Mouse (Mus musculus) hindbrain, embryonic 13.5 days (tissue): ENCODE results near the gene Sel1l3. TPM values are rescaled to one million over a fixed set of nuclear protein-coding genes. Genes with fewer than 3 reads are reported as not detected.

Experiments used
- ATAC-seq: fragments of 200-750 bp; cut with Nextera tagmentation; 2 replicates; pipeline ENCODE4 v1.8.0; 2017; ENCODE audit warnings: moderate TSS enrichment; ENCODE audit not compliant: low FRiP score
- H3K27ac ChIP-seq: fragments of 300-500 bp; sonication (generic); 2 replicates; pipeline ENCODE4 v1.5.1; 2015; ENCODE audit warnings: inconsistent platforms, mild to moderate bottlenecking, moderate library complexity
- H3K27me3 ChIP-seq: fragments of 300-500 bp; sonication (generic); 2 replicates; pipeline ENCODE4 v1.6.1; 2015; ENCODE audit warnings: mild to moderate bottlenecking, inconsistent platforms
- H3K36me3 ChIP-seq: fragments of 300-500 bp; sonication (generic); 2 replicates; pipeline ENCODE4 v1.6.1; 2015; ENCODE audit warnings: mild to moderate bottlenecking, inconsistent platforms
- H3K4me1 ChIP-seq: fragments of 300-500 bp; sonication (generic); replicated peaks from 2 replicates; pipeline ENCODE4 v1.6.1; 2015; ENCODE audit warnings: inconsistent platforms
- H3K4me2 ChIP-seq: fragments of 300-500 bp; sonication (generic); 2 replicates; pipeline ENCODE4 v1.6.1; 2015; ENCODE audit warnings: inconsistent platforms, mild to moderate bottlenecking, moderate library complexity
- H3K4me3 ChIP-seq: fragments of 300-500 bp; sonication (generic); 2 replicates; pipeline ENCODE4 v1.5.1; 2015; ENCODE audit warnings: mild to moderate bottlenecking, inconsistent platforms
- H3K9ac ChIP-seq: fragments of 300-500 bp; sonication (generic); 2 replicates; pipeline ENCODE4 v1.6.1; 2015; ENCODE audit warnings: mild to moderate bottlenecking, inconsistent platforms
- H3K9me3 ChIP-seq: fragments of 300-500 bp; sonication (generic); 2 replicates; pipeline ENCODE4 v1.6.1; 2016; ENCODE audit warnings: inconsistent platforms
- WGBS: fragments of 180-500 bp; shearing (Covaris S2); methylation state at CpG from one replicate; pipeline ENCODE4 v1.1.7; 2015; 5-methylcytosine and 5-hydroxymethylcytosine counted together
- polyA plus RNA-seq: library from polyadenylated mRNA; unstranded; fragments of >200 nt; fragmentation: Nextera tagmentation; extraction: Ambion mirVana; gene quantifications from 2 replicates; pipeline ENCODE4 v1.2.1, GENCODE M21; 2015

The Sel1l3 gene
- polyA plus RNA-seq, result 4.4 and 5.2 TPM in 2 replicates

GRCm38 (mm10) chr5:53213711-53214352 lies at the start of gene Sel1l3:
Sel1l3 (minus strand) TSS chr5:53213927.
- Histone ChIP-seq H3K27me3 (peaks cover 21% of the 10 kb centered on the region), H3K9ac (peak within 1 kb of the TSS; percentile 88), H3K36me3 (no peaks in the 10 kb centered on the region), H3K4me2 (peak within 1 kb of the TSS; percentile 97), H3K4me3 (peak within 1 kb of the TSS; percentile 75), H3K9me3 (no peaks in the 10 kb centered on the region), H3K27ac (peak within 1 kb of the TSS; percentile 80), H3K4me1 (peaks cover 48% of the 10 kb centered on the region)
- ATAC-seq, result peak; percentile 72
- under 1% methylated on average over 23 of the region's 29 CpGs for WGBS

DNA sequence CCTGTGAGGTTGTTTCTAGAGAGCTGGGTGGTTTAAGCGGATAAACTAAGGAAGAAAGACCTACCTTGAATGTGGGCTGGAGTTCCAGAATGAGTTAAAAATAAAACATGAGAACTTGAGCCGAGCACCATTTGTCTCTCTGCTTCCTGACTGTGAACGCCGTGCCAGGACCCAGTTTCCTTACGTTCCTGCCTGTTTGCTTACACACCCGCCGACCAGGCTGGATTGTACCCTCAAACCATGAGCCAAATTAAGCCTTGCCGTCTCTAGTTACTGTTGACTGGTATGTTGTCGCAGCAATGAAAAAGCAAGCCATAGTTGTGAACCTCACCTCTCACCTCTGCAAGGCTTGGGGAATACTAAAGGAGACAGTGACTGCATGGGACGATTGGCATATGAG lies 48.3 kb upstream of the Sel1l3 start:
- Histone ChIP-seq H3K4me1 (peaks cover 28% of the 10 kb centered on the region), H3K9me3 (no peaks in the 10 kb centered on the region), H3K9ac (no peak overlapping the region), H3K36me3 (no peaks in the 10 kb centered on the region), H3K27me3 (peaks cover 5% of the 10 kb centered on the region; the same call in 1 of the 2 replicates), H3K4me3 (no peak overlapping the region), H3K4me2 (no peak overlapping the region), H3K27ac (no peak overlapping the region)
- ATAC-seq, result no peak
- 93% methylated on average over 10 of the region's 10 CpGs for WGBS

DNA sequence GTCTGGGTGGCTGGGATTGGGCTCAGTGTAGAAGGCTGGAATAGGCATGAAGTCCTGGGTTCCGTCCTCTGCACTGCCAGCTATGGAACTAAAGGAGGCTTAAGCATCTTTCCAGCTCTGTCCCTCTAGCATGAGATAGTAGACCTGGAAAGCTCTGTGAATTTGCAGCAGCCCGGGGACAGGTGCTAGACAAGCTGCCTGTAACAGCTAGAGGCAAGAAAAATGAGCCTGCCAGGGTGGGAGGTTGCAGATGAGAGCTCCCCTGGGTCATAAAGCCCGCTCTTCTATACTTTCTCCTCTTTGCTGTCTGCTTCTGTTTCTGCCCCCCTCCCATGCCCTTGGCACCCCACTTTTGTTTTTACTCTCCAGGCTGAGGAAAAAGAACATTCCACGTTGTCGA lies 46.2 kb upstream of the Sel1l3 start:
- H3K9ac ChIP-seq, result no peak overlapping the region
- H3K4me2 ChIP-seq, result no peak overlapping the region
- H3K4me3 ChIP-seq, result no peak overlapping the region
- peaks cover 20% of the 10 kb centered on the region for H3K4me1 ChIP-seq
- no peaks in the 10 kb centered on the region for H3K9me3 ChIP-seq
- no peak overlapping the region for H3K27ac ChIP-seq
- H3K27me3 ChIP-seq, result peaks cover 10% of the 10 kb centered on the region; the same call in 1 of the 2 replicates
- no peak for ATAC-seq
- H3K36me3 ChIP-seq, result no peaks in the 10 kb centered on the region
- 51% methylated on average over 5 of the region's 5 CpGs for WGBS

DNA sequence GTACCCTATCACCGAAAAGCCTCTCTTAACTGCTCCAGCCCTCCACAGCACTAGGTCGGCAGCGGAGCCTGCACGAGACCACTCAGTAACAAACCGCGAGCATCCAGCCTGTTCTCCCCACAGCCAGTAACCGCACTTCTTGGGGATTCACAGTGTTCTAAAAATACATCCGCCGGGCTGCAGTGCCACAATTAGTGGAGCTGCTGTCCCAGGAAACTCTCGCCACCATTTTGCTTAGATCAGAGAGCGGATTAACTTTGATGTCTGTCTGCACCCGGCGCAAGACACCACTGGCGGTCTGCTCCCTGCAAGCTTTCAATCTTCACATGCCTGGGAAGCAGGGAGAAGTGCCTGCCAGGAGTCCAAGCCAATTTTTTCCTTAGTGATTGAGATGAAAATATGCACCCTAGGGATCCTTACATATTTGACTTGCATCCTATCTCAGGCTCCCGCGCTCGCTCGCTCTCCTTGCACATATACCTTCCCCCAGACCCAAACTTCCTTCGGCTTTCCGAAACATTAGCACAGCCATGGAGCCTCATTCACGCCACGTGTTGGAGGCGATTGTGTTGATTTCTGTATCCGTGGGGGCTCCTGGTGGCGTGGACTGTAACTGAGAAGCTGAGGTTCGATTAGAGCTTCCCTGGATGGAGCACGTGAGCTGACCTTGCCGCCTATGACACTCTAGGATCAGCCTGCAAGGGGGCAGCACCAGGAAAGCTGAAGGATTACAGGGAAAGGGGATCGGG lies 44.5 kb upstream of the Sel1l3 start:
- no peak overlapping the region for H3K27ac ChIP-seq
- H3K27me3 ChIP-seq, result peaks cover 10% of the 10 kb centered on the region; the same call in 1 of the 2 replicates
- ATAC-seq, result peak; percentile 49
- H3K4me3 ChIP-seq, result peak overlapping the region; percentile 35
- WGBS, result 6% methylated on average over 29 of the region's 29 CpGs
- peak overlapping the region; percentile 59 for H3K9ac ChIP-seq
- peak overlapping the region; percentile 65 for H3K4me2 ChIP-seq
- peaks cover 20% of the 10 kb centered on the region for H3K4me1 ChIP-seq
- no peaks in the 10 kb centered on the region for H3K36me3 ChIP-seq
- H3K9me3 ChIP-seq, result no peaks in the 10 kb centered on the region

DNA sequence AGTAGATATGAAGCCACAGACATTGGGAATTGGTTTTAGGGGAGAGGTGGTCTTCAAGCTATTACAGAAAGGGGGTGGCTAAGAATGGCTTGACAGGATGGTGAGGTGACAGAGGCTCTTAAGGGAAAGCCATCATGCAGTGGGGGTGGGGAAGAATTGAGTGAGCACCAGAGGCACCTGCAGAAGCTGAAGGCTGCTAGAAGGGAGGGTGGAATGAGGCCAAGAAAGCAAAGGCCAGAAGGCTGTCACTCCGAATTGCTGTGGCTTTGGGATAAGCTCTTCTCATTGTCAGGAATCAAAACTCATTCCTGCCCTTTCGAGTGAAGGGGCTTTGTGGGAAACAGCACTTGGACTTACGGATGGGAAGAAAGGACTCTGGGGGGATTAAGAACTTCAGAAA lies 41.1 kb upstream of the Sel1l3 start:
- peaks cover 18% of the 10 kb centered on the region for H3K4me1 ChIP-seq
- peaks cover 30% of the 10 kb centered on the region; the same call in 1 of the 2 replicates for H3K27me3 ChIP-seq
- no peak overlapping the region for H3K4me2 ChIP-seq
- H3K36me3 ChIP-seq, result no peaks in the 10 kb centered on the region
- no peaks in the 10 kb centered on the region for H3K9me3 ChIP-seq
- 86% methylated on average over 3 of the region's 3 CpGs for WGBS
- no peak overlapping the region for H3K4me3 ChIP-seq
- H3K9ac ChIP-seq, result no peak overlapping the region
- ATAC-seq, result no peak
- H3K27ac ChIP-seq, result no peak overlapping the region

DNA sequence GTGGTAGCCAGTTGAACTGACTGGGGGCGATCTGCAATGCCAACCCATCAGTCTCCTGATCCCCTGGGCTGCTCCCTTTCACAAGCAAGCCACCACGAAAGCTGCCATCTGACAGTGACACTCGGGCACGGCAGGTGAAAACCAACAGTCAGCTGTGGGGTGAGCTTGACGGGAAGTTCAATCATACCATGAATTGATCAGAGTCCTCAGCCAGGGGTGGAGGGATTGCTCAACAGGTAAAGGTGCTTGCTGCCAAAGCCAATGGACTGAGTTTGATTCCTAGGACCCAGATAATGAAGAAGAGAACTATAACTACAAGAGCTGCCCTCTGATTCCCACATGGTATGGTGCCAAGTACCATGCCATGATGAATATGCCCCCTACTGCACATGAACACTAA lies 40.4 kb upstream of the Sel1l3 start:
- 83% methylated on average over 5 of the region's 5 CpGs for WGBS

GRCm38 (mm10) chr5:53249431-53250061 lies 35.8 kb upstream of the Sel1l3 start:
- peaks cover 17% of the 10 kb centered on the region for H3K4me1 ChIP-seq
- ATAC-seq, result peak; percentile 58
- no peak overlapping the region for H3K27ac ChIP-seq
- no peak overlapping the region for H3K4me3 ChIP-seq
- no peaks in the 10 kb centered on the region for H3K36me3 ChIP-seq
- peaks cover 36% of the 10 kb centered on the region for H3K27me3 ChIP-seq
- no peak overlapping the region for H3K9ac ChIP-seq
- no peak overlapping the region for H3K4me2 ChIP-seq
- H3K9me3 ChIP-seq, result no peaks in the 10 kb centered on the region
- WGBS, result 57% methylated on average over 4 of the region's 4 CpGs

More for the DNA sequence above, 40.4 kb upstream of the Sel1l3 start:
- Histone ChIP-seq H3K36me3 (no peaks in the 10 kb centered on the region), H3K4me1 (peaks cover 19% of the 10 kb centered on the region), H3K4me3 (no peak overlapping the region), H3K27ac (no peak overlapping the region), H3K9ac (no peak overlapping the region), H3K27me3 (peaks cover 32% of the 10 kb centered on the region; the same call in 1 of the 2 replicates), H3K9me3 (no peaks in the 10 kb centered on the region), H3K4me2 (no peak overlapping the region)
- ATAC-seq, result no peak

DNA sequence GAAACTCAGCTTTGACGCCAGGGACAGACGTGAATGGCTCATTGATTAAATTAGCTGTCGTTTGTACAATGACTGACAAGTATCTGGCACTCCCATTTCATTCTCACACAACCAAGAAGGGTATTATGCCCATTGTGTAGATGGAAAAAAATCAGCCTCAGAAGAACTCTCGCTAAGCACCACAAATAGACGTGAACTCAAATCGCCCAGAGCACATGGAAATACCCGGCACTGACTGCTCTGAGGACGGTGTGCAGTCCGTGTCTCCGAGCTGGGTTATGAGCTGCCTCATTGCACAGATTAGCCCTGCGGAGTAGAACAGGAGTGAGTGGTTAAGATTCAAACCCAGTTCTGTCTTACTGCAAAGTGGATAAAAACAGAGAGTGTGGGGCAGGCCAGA lies 34.8 kb upstream of the Sel1l3 start:
- peak; percentile 41; the same call in 1 of the 2 replicates for ATAC-seq
- H3K4me3 ChIP-seq, result no peak overlapping the region
- no peak overlapping the region for H3K27ac ChIP-seq
- WGBS, result 23% methylated on average over 11 of the region's 11 CpGs
- no peak overlapping the region for H3K4me2 ChIP-seq
- no peak overlapping the region for H3K9ac ChIP-seq
- peaks cover 36% of the 10 kb centered on the region for H3K27me3 ChIP-seq
- peaks cover 17% of the 10 kb centered on the region for H3K4me1 ChIP-seq
- H3K36me3 ChIP-seq, result no peaks in the 10 kb centered on the region
- H3K9me3 ChIP-seq, result no peaks in the 10 kb centered on the region

DNA sequence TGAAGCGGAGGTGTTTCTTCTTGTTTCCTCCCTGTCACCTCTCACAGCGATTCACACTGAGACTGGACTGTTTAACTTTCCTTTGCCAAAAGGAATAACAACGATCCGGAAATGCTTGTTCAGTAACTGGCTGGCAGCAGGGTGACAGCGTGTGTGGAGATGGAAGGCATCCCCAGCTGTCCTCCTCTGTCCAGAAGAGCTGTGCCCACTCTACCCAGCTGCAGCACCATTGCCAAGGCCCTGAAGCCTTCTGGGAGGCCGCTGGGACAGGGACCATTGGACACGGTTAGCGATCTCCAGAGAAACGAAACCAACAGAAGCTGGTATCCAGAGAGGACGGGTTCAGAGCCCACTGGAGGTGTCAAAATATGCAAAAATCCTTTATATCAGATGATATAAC lies 30.2 kb upstream of the Sel1l3 start:
- no peaks in the 10 kb centered on the region for H3K9me3 ChIP-seq
- no peak overlapping the region for H3K4me3 ChIP-seq
- no peaks in the 10 kb centered on the region for H3K36me3 ChIP-seq
- H3K4me2 ChIP-seq, result no peak overlapping the region
- ATAC-seq, result no peak
- H3K27ac ChIP-seq, result no peak overlapping the region
- no peak overlapping the region for H3K9ac ChIP-seq
- H3K27me3 ChIP-seq, result peaks cover 15% of the 10 kb centered on the region
- WGBS, result 76% methylated on average over 10 of the region's 10 CpGs
- H3K4me1 ChIP-seq, result peaks cover 34% of the 10 kb centered on the region

DNA sequence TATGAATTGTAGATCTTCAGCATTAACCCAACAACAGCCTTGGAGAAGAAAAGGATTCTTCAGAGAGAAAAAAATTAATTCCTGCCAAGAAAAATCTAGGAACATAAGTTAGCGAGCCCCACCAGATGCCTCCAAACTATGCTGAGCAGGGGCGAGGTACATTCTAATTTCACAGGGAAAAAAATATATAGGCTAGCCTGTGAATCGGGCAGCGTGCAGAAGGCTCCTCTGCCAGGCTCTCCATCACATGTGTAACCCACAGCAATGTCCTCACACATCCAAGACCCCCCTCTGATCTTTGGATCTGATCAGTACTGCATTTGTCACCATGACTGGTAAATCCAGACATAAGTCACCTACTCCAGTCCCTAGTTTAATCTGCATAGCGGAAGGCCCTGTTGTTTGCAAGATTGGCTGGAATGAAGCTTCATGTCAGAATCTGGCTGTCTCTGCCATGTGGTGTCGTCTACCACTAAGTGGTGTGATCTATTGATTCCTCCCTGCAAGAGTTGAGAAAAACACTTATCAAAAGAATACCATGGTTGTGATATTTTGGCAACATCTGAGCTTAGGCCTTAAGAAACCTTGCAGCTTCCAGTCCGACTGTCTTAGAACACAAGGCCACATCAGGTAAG lies 29.3 kb upstream of the Sel1l3 start:
- H3K27me3 ChIP-seq, result peaks cover 15% of the 10 kb centered on the region
- 88% methylated on average over 7 of the region's 7 CpGs for WGBS
- no peaks in the 10 kb centered on the region for H3K9me3 ChIP-seq
- no peaks in the 10 kb centered on the region for H3K36me3 ChIP-seq
- no peak overlapping the region for H3K4me3 ChIP-seq
- H3K4me2 ChIP-seq, result no peak overlapping the region
- no peak overlapping the region for H3K27ac ChIP-seq
- H3K4me1 ChIP-seq, result peaks cover 26% of the 10 kb centered on the region
- H3K9ac ChIP-seq, result no peak overlapping the region
- ATAC-seq, result no peak

- no peak overlapping the region for H3K4me2 ChIP-seq
- WGBS, result 73% methylated on average over 5 of the region's 5 CpGs
- H3K27ac ChIP-seq, result no peak overlapping the region
- peaks cover 11% of the 10 kb centered on the region for H3K27me3 ChIP-seq
- no peak overlapping the region for H3K9ac ChIP-seq
- H3K36me3 ChIP-seq, result no peaks in the 10 kb centered on the region
- peaks cover 23% of the 10 kb centered on the region for H3K4me1 ChIP-seq
- no peaks in the 10 kb centered on the region for H3K9me3 ChIP-seq
- ATAC-seq, result no peak
- no peak overlapping the region for H3K4me3 ChIP-seq
These were observed 28.2 kb upstream of the Sel1l3 start for GRCm38 (mm10) chr5:53241963-53242362.

DNA sequence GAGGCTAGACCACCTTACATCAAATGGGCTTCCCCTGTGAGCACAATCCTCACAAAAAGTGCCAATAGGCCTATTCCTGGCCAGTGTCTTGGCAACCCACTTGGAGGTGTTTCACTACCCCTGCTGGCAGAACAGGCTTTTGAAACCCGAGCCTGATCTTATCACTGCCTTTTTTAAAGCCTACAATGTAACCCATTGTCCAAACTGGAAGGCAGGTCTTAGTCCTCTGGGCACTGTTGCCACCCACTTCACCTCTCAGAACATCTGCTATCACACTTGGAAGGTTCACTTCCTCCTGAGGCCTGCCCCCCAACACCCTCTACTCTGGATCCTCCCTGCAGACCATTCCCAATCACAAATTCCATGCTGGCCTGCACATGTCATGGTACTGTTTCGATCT lies 27.4 kb upstream of the Sel1l3 start:
- Histone ChIP-seq H3K9me3 (no peaks in the 10 kb centered on the region), H3K36me3 (no peaks in the 10 kb centered on the region), H3K4me3 (no peak overlapping the region), H3K4me2 (no peak overlapping the region), H3K27ac (0 out of 2 replicates have a peak overlapping the region, but pooled peaks have one; percentile 4), H3K9ac (no peak overlapping the region), H3K4me1 (peaks cover 23% of the 10 kb centered on the region), H3K27me3 (peaks cover 8% of the 10 kb centered on the region; the same call in 1 of the 2 replicates)
- WGBS, result 52% methylated on average over 2 of the region's 2 CpGs
- ATAC-seq, result no peak
